Mouse (Mus musculus): ENCODE data around the gene Olfr933. TPM values are rescaled to one million over a fixed set of nuclear protein-coding genes. Genes with fewer than 3 reads are reported as not detected.

Olfr933 gene
- total RNA-seq (2014; fragmentation: Nextera tagmentation) (not detected in 2 replicates), total RNA-seq (2017) (0.22 TPM in 1 of 2 replicates, not detected in the other), polyA plus RNA-seq (2012) (not detected in 2 replicates)

DNA sequence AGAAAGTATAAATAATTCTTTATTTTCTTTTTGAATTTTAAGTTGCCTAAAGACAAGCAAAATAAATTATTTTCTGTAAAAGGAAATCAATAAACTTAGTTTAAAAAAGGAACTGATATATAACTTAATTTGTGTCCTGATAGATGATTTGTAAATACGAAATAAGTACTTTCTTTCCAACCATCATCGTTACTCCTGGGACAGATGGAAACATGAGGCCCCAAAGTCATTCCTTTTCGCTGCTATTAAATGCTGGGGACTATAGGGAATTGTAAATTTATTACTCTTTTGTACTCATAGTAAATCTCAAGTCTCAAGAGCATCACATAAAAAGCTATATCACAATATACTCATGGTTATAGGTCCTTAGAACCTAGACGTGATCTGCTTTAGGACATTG lies at the start of gene Olfr933:
Olfr933 (plus strand) TSS at position 301 of the 400 bp plus-strand sequence.
- no peaks in the 10 kb centered on the region for H3K9me3 ChIP-seq (replicated peaks)
- no peak for ATAC-seq (ENCODE audit: extremely low read depth, insufficient number of reproducible peaks, low FRiP score, poor library complexity, severe bottlenecking)

DNA sequence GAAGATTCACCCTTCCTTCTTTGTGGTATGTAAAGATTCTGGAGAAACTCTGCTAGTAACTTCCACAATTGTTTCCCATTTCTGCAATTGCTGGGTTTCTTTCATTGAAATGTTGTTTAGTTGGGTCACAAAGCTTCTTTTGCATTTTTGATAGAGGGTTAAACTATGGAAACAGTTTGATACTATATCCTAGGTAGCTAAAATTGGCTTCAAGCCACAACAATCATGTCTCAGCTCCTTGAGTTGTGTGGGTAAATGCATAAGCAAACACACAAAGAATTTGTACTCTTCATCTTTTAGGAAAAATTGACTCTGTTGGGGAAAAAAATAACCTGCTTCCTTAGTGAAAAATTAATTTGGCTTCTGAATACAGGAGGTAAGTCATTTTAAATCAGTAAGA lies 42.6 kb upstream of the Olfr933 start, which contains the start of gene Olfr930:
Olfr930 (plus strand) TSS at position 301 of the 400 bp plus-strand sequence.
- Histone ChIP-seq H3K9me3 (replicated peaks) (no peaks in the 10 kb centered on the region), H3K4me1 (ENCODE audit: insufficient read depth, low read depth, low read length) (no peaks in the 10 kb centered on the region), H3K4me3 (ENCODE audit: low read depth, low read length) (no peak within 1 kb of the TSS), H3K27me3 (ENCODE audit: insufficient read depth, low read length) (no peaks in the 10 kb centered on the region), H3K36me3 (replicated peaks) (no peaks in the 10 kb centered on the region)
- ATAC-seq (ENCODE audit: extremely low read depth, insufficient number of reproducible peaks, low FRiP score, poor library complexity, severe bottlenecking) (no peak), DNase-seq (ENCODE audit: low spot score) (no peak)
- TF ChIP-seq GATA1 (IDR thresholded peaks at IDR 0.05; ENCODE audit: borderline replicate concordance, low read length) (no peak), CTCF (IDR thresholded peaks at IDR 0.05; ENCODE audit: low read depth, low read length) (no peak), GATA2 (IDR thresholded peaks at IDR 0.05; ENCODE audit: borderline replicate concordance, low read depth, low read length) (no peak), POLR2AphosphoS5 (IDR thresholded peaks at IDR 0.05; ENCODE audit: insufficient replicate concordance, low read depth, low read length) (no peak), TAL1 (conservative IDR thresholded peaks at IDR 0.05; ENCODE audit: low read depth, low read length) (no peak)

More for the DNA sequence above, at the start of gene Olfr933:
- no peak within 1 kb of the TSS for H3K4me3 ChIP-seq (ENCODE audit: low read depth, low read length)
- H3K27me3 ChIP-seq (ENCODE audit: insufficient read depth, low read length): no peaks in the 10 kb centered on the region
- DNase-seq (ENCODE audit: low spot score): no peak
- no peaks in the 10 kb centered on the region for H3K4me1 ChIP-seq (ENCODE audit: insufficient read depth, low read depth, low read length)
- no peaks in the 10 kb centered on the region for H3K36me3 ChIP-seq (replicated peaks)
- no peak for TF ChIP-seq POLR2AphosphoS5 (IDR thresholded peaks at IDR 0.05; ENCODE audit: insufficient replicate concordance, low read depth, low read length)
- TF ChIP-seq CTCF (IDR thresholded peaks at IDR 0.05; ENCODE audit: low read depth, low read length): no peak
- TF ChIP-seq GATA1 (IDR thresholded peaks at IDR 0.05; ENCODE audit: borderline replicate concordance, low read length): no peak
- no peak for TF ChIP-seq GATA2 (IDR thresholded peaks at IDR 0.05; ENCODE audit: borderline replicate concordance, low read depth, low read length)
- no peak for TF ChIP-seq TAL1 (conservative IDR thresholded peaks at IDR 0.05; ENCODE audit: low read depth, low read length)

DNA sequence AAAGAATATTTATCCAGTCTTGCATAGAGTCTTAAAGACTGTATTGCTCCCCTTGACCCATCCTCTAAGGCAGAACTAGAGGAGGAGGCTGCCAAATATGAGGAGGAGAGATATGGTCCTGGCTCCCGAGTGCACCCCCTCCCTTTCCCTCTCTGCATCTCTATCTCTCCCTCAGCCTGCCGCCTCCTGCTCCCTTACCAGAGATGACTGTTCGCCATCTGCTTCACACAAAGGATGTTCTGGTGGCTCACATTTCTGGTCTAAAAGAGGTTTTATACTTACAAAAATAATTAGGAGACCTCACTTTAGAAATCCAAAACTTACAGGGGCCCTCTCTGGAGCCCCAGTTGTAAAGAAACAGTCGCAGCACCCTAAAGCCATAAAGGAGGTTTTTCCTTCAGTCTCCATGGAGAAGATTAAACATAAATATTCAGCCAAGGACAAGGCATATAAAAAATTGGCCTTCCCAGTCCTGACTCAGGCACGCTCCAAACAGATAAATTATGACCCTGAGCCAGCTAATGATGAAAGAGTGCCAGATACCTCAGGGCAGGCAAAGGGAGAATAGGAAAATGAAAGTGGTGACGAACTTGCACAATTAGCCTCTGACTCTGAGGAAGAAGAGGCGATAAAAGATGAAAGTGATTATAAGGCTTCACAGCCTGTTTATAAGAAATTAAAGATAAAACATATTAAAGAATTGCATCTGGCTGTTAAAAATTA lies 18.6 kb upstream of the Olfr933 start:
- ATAC-seq (ENCODE audit: extremely low read depth, insufficient number of reproducible peaks, low FRiP score, poor library complexity, severe bottlenecking) (no peak), DNase-seq (ENCODE audit: low spot score) (no peak)
- no peaks in the 10 kb centered on the region for H3K27me3 ChIP-seq (ENCODE audit: insufficient read depth, low read length)
- no peaks in the 10 kb centered on the region for H3K36me3 ChIP-seq (replicated peaks)
- no peak overlapping the region for H3K4me3 ChIP-seq (ENCODE audit: low read depth, low read length)
- no peaks in the 10 kb centered on the region for H3K4me1 ChIP-seq (ENCODE audit: insufficient read depth, low read depth, low read length)
- H3K9me3 ChIP-seq (replicated peaks): no peaks in the 10 kb centered on the region
- TF ChIP-seq CTCF (IDR thresholded peaks at IDR 0.05; ENCODE audit: low read depth, low read length): no peak
- no peak for TF ChIP-seq TAL1 (conservative IDR thresholded peaks at IDR 0.05; ENCODE audit: low read depth, low read length)
- TF ChIP-seq POLR2AphosphoS5 (IDR thresholded peaks at IDR 0.05; ENCODE audit: insufficient replicate concordance, low read depth, low read length): no peak
- TF ChIP-seq GATA2 (IDR thresholded peaks at IDR 0.05; ENCODE audit: borderline replicate concordance, low read depth, low read length): no peak
- no peak for TF ChIP-seq GATA1 (IDR thresholded peaks at IDR 0.05; ENCODE audit: borderline replicate concordance, low read length)

DNA sequence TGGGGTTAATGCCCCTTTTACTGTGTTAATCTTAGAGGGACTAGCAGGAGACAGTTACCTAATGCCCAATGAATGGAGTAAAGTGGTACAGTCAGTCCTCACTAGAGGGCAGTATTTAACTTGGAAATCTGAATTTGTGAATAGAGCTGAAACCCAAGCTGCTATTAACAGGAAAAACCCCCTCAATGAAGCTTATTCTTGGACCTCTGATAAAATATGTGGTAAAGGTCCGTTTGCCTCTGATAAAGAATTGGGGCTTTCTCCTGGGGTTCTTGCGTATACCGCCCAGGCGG lies 18.0 kb upstream of the Olfr933 start:
- DNase-seq (ENCODE audit: low spot score) (no peak), ATAC-seq (ENCODE audit: extremely low read depth, insufficient number of reproducible peaks, low FRiP score, poor library complexity, severe bottlenecking) (no peak)
- Histone ChIP-seq H3K4me1 (ENCODE audit: insufficient read depth, low read depth, low read length) (no peaks in the 10 kb centered on the region), H3K9me3 (replicated peaks) (no peaks in the 10 kb centered on the region), H3K36me3 (replicated peaks) (no peaks in the 10 kb centered on the region), H3K4me3 (ENCODE audit: low read depth, low read length) (no peak overlapping the region), H3K27me3 (ENCODE audit: insufficient read depth, low read length) (no peaks in the 10 kb centered on the region)
- TF ChIP-seq GATA2 (IDR thresholded peaks at IDR 0.05; ENCODE audit: borderline replicate concordance, low read depth, low read length): no peak

DNA sequence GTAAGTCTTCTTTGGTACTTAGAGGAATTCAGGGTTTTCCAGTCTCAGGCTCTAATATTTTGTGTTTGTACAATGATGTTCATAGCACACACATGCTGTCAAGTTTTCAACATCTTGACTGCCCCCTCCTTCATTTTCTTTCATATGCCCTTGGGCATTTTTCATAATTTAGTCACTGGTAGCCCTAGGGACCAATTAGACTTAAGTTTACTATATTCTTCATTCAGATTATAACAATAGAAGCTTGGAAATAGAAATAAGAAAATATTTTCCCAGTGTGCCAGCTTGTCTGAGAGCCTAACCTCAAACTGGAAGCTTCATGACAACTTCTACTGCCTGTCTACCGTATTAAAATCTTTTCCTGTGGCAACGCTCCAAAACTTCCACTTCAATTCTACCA lies 16.1 kb downstream of the Olfr933 start, which contains the start of gene Olfr934:
Olfr934 (minus strand) TSS at position 101 of the 400 bp plus-strand sequence.
- DNase-seq (ENCODE audit: low spot score): no peak
- Histone ChIP-seq H3K27me3 (ENCODE audit: insufficient read depth, low read length) (no peaks in the 10 kb centered on the region), H3K4me1 (ENCODE audit: insufficient read depth, low read depth, low read length) (no peaks in the 10 kb centered on the region), H3K36me3 (replicated peaks) (no peaks in the 10 kb centered on the region), H3K4me3 (ENCODE audit: low read depth, low read length) (no peak within 1 kb of the TSS), H3K9me3 (replicated peaks) (no peaks in the 10 kb centered on the region)
- TF ChIP-seq POLR2AphosphoS5 (IDR thresholded peaks at IDR 0.05; ENCODE audit: insufficient replicate concordance, low read depth, low read length) (no peak), CTCF (IDR thresholded peaks at IDR 0.05; ENCODE audit: low read depth, low read length) (no peak), GATA2 (IDR thresholded peaks at IDR 0.05; ENCODE audit: borderline replicate concordance, low read depth, low read length) (no peak), GATA1 (IDR thresholded peaks at IDR 0.05; ENCODE audit: borderline replicate concordance, low read length) (no peak), TAL1 (conservative IDR thresholded peaks at IDR 0.05; ENCODE audit: low read depth, low read length) (no peak)
- no peak for ATAC-seq (ENCODE audit: extremely low read depth, insufficient number of reproducible peaks, low FRiP score, poor library complexity, severe bottlenecking)

DNA sequence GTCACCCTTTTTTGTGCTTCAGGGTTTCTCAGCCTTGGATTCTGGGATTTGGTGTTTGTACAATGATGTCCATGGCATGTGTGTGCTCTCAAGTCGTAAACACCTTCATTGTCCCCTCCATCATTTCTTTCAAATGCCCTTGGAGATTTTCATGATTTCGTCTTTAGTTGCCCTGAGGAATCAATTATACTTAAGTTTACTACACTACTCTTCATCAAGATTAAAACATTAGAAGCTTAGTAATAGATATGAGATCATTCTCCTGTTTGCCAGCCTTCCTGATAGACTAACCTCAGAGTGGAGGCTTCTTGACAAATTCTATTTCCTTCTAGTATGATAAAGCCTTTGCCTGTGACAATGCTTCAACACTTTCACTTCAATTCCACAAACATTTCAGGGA lies 27.5 kb downstream of the Olfr933 start, which contains the start of gene Olfr935:
Olfr935 (minus strand) TSS at position 101 of the 400 bp plus-strand sequence.
- TF ChIP-seq POLR2AphosphoS5 (IDR thresholded peaks at IDR 0.05; ENCODE audit: insufficient replicate concordance, low read depth, low read length): no peak
- TF ChIP-seq GATA2 (IDR thresholded peaks at IDR 0.05; ENCODE audit: borderline replicate concordance, low read depth, low read length): no peak
- no peak for TF ChIP-seq TAL1 (conservative IDR thresholded peaks at IDR 0.05; ENCODE audit: low read depth, low read length)
- no peak for TF ChIP-seq CTCF (IDR thresholded peaks at IDR 0.05; ENCODE audit: low read depth, low read length)
- no peak for TF ChIP-seq GATA1 (IDR thresholded peaks at IDR 0.05; ENCODE audit: borderline replicate concordance, low read length)
- no peaks in the 10 kb centered on the region for H3K36me3 ChIP-seq (replicated peaks)
- no peaks in the 10 kb centered on the region for H3K27me3 ChIP-seq (ENCODE audit: insufficient read depth, low read length)
- no peak within 1 kb of the TSS for H3K4me3 ChIP-seq (ENCODE audit: low read depth, low read length)
- no peak for ATAC-seq (ENCODE audit: extremely low read depth, insufficient number of reproducible peaks, low FRiP score, poor library complexity, severe bottlenecking)
- H3K4me1 ChIP-seq (ENCODE audit: insufficient read depth, low read depth, low read length): no peaks in the 10 kb centered on the region
- H3K9me3 ChIP-seq (replicated peaks): no peaks in the 10 kb centered on the region
- DNase-seq (ENCODE audit: low spot score): no peak
